Mouse (Mus musculus) megakaryocyte-erythroid progenitor cell, adult 5-6 weeks (primary cell): ENCODE results near the gene Psors1c2. TPM values are rescaled to one million over a fixed set of nuclear protein-coding genes. Genes with fewer than 3 reads are reported as not detected.
A peak's percentile ranks its signal among the peaks of the same experiment; 100 is the strongest.

Experiments
- ATAC-seq: replicated peaks from 2 replicates; pipeline ENCODE4 v1.8.0; 2016; ENCODE audit warnings: mild to moderate bottlenecking, inconsistent platforms; ENCODE audit not compliant: severe bottlenecking, poor library complexity, low FRiP score, low TSS enrichment
- total RNA-seq, 2 experiments: library from RNA; stranded (forward) in 1 of 2; stranded (reverse) in 1 of 2; fragments of 200-1000, 215-1000 nt in 1 of 2; fragments of >200 nt in 1 of 2; fragmentation: Nextera tagmentation in 1 of 2; gene quantifications; 2 replicates each; pipeline ENCODE4 v1.2.3; 2014 to 2017

Psors1c2 gene
- total RNA-seq, 2 experiments from 2014 or later: not detected

- ATAC-seq: no peak
Observed at GRCm38 (mm10) chr17:35551881-35552414, 18.9 kb downstream of the Psors1c2 start, which contains the start of gene Cdsn. TSS of gene Cdsn (plus strand) at chr17:35552128.

- ATAC-seq: no peak
Observed at GRCm38 (mm10) chr17:35554321-35554720, 21.3 kb downstream of the Psors1c2 start.

- ATAC-seq: no peak
Observed at GRCm38 (mm10) chr17:35554761-35555397, 21.9 kb downstream of the Psors1c2 start.

GRCm38 (mm10) chr17:35556186-35556765, 23.3 kb downstream of the Psors1c2 start:
- no peak for ATAC-seq

- peak; percentile 86 for ATAC-seq
Observed at GRCm38 (mm10) chr17:35556812-35557211, 23.8 kb downstream of the Psors1c2 start.

GRCm38 (mm10) chr17:35557351-35557750, 24.4 kb downstream of the Psors1c2 start:
- ATAC-seq: no peak

- no peak for ATAC-seq
Observed at GRCm38 (mm10) chr17:35558216-35558615, 25.2 kb downstream of the Psors1c2 start.

GRCm38 (mm10) chr17:35567150-35567549, 34.1 kb downstream of the Psors1c2 start, which contains the start of gene 2300002M23Rik:
TSS of gene 2300002M23Rik (plus strand) at chr17:35567450.
- no peak for ATAC-seq

- no peak for ATAC-seq
Observed at GRCm38 (mm10) chr17:35567767-35568166, 34.8 kb downstream of the Psors1c2 start.

GRCm38 (mm10) chr17:35569091-35569944, 36.3 kb downstream of the Psors1c2 start:
- no peak for ATAC-seq

- no peak for ATAC-seq
Observed at GRCm38 (mm10) chr17:35570836-35571235, 37.8 kb downstream of the Psors1c2 start.

- ATAC-seq: no peak
Observed at GRCm38 (mm10) chr17:35571477-35571876, 38.5 kb downstream of the Psors1c2 start.

- ATAC-seq: peak; percentile 73
Observed at GRCm38 (mm10) chr17:35578211-35578610, 45.2 kb downstream of the Psors1c2 start.

GRCm38 (mm10) chr17:35582900-35583299, 49.9 kb downstream of the Psors1c2 start:
- ATAC-seq: no peak

Other genes starting within 250 kb of the Psors1c2 start
- gene H2-Q1, start 212.8 kb upstream of the Psors1c2 start, total RNA-seq (2014; fragmentation: Nextera tagmentation): not detected in 2 replicates
- not detected in 2 replicates for gene H2-Q1, start 212.8 kb upstream of the Psors1c2 start, total RNA-seq (2017)
- not detected in 2 replicates for gene H2-Q2, start 191.0 kb upstream of the Psors1c2 start, total RNA-seq (2014; fragmentation: Nextera tagmentation)
- gene H2-Q2, start 191.0 kb upstream of the Psors1c2 start, total RNA-seq (2017): not detected in 2 replicates
- gene H2-Q4, start 153.6 kb upstream of the Psors1c2 start, total RNA-seq (2014; fragmentation: Nextera tagmentation): 25.7 and 26.1 TPM in 2 replicates
- gene H2-Q4, start 153.6 kb upstream of the Psors1c2 start, total RNA-seq (2017): 19.4 and 44.3 TPM in 2 replicates
- 76.1 and 91.9 TPM in 2 replicates for gene H2-Q6, start 108.4 kb upstream of the Psors1c2 start, total RNA-seq (2014; fragmentation: Nextera tagmentation)
- gene H2-Q6, start 108.4 kb upstream of the Psors1c2 start, total RNA-seq (2017): 52.5 and 77.9 TPM in 2 replicates
- gene H2-Q7, start 94.0 kb upstream of the Psors1c2 start, total RNA-seq (2014; fragmentation: Nextera tagmentation): 135 and 179 TPM in 2 replicates
- 47.7 and 71.0 TPM in 2 replicates for gene H2-Q7, start 94.0 kb upstream of the Psors1c2 start, total RNA-seq (2017)
- 0.98 and 2.2 TPM in 2 replicates for gene H2-Q10, start 63.1 kb upstream of the Psors1c2 start, total RNA-seq (2014; fragmentation: Nextera tagmentation)
- gene H2-Q10, start 63.1 kb upstream of the Psors1c2 start, total RNA-seq (2017): 0.23 and 0.28 TPM in 2 replicates
- 0.50 TPM in 1 of 2 replicates, not detected in the other for gene Pou5f1, start 27.2 kb upstream of the Psors1c2 start, total RNA-seq (2014; fragmentation: Nextera tagmentation)
- 0.38 TPM in 1 of 2 replicates, not detected in the other for gene Pou5f1, start 27.2 kb upstream of the Psors1c2 start, total RNA-seq (2017)
- 18.8 and 27.5 TPM in 2 replicates for gene Tcf19, start 16.4 kb upstream of the Psors1c2 start, total RNA-seq (2014; fragmentation: Nextera tagmentation)
- 4.7 and 8.1 TPM in 2 replicates for gene Tcf19, start 16.4 kb upstream of the Psors1c2 start, total RNA-seq (2017)
- 9.3 and 24.6 TPM in 2 replicates for gene Cchcr1, start 16.1 kb upstream of the Psors1c2 start, total RNA-seq (2014; fragmentation: Nextera tagmentation)
- gene Cchcr1, start 16.1 kb upstream of the Psors1c2 start, total RNA-seq (2017): 11.6 and 13.3 TPM in 2 replicates
- not detected in 2 replicates for gene Cdsn, start 18.9 kb downstream of the Psors1c2 start, total RNA-seq (2014; fragmentation: Nextera tagmentation)
- gene Cdsn, start 18.9 kb downstream of the Psors1c2 start, total RNA-seq (2017): not detected in 2 replicates
- not detected in 2 replicates for gene 2300002M23Rik, start 34.2 kb downstream of the Psors1c2 start, total RNA-seq (2014; fragmentation: Nextera tagmentation)
- gene 2300002M23Rik, start 34.2 kb downstream of the Psors1c2 start, total RNA-seq (2017): not detected in 2 replicates
- not detected in 2 replicates for gene Sfta2, start 68.3 kb downstream of the Psors1c2 start, total RNA-seq (2014; fragmentation: Nextera tagmentation)
- gene Sfta2, start 68.3 kb downstream of the Psors1c2 start, total RNA-seq (2017): not detected in 2 replicates
- not detected in 2 replicates for gene Gm9573, start 93.4 kb downstream of the Psors1c2 start, total RNA-seq (2014; fragmentation: Nextera tagmentation)
- not detected in 2 replicates for gene Gm9573, start 93.4 kb downstream of the Psors1c2 start, total RNA-seq (2017)
- not detected in 2 replicates for gene Mucl3, start 110.5 kb downstream of the Psors1c2 start, total RNA-seq (2014; fragmentation: Nextera tagmentation)
- not detected in 2 replicates for gene Mucl3, start 110.5 kb downstream of the Psors1c2 start, total RNA-seq (2017)
- gene Vars2, start 134.4 kb downstream of the Psors1c2 start, total RNA-seq (2014; fragmentation: Nextera tagmentation): 32.5 and 44.2 TPM in 2 replicates
- 8.3 and 19.1 TPM in 2 replicates for gene Vars2, start 134.4 kb downstream of the Psors1c2 start, total RNA-seq (2017)
- 30.3 and 52.4 TPM in 2 replicates for gene Gtf2h4, start 140.5 kb downstream of the Psors1c2 start, total RNA-seq (2014; fragmentation: Nextera tagmentation)
- 35.0 and 40.6 TPM in 2 replicates for gene Gtf2h4, start 140.5 kb downstream of the Psors1c2 start, total RNA-seq (2017)
- gene Ddr1, start 171.4 kb downstream of the Psors1c2 start, total RNA-seq (2014; fragmentation: Nextera tagmentation): not detected in 2 replicates
- not detected in 2 replicates for gene Ddr1, start 171.4 kb downstream of the Psors1c2 start, total RNA-seq (2017)